Mouse (Mus musculus) lung, embryonic 16.5 days (tissue): ENCODE results near the gene Prl8a9. TPM values are rescaled to one million over a fixed set of nuclear protein-coding genes. Genes with fewer than 3 reads are reported as not detected.

Experiments
- ATAC-seq: fragments of 200-750 bp; cut with Nextera tagmentation; 2 replicates; pipeline ENCODE4 v1.8.0; 2017; ENCODE audit warnings: low read depth, mild to moderate bottlenecking, moderate library complexity
- H3K27ac ChIP-seq: fragments of 300-500 bp; sonication (generic); 2 replicates; pipeline ENCODE4 v1.5.1; 2014; ENCODE audit warnings: mild to moderate bottlenecking, control low read depth, low read length
- H3K27me3 ChIP-seq: fragments of 300-500 bp; sonication (generic); 2 replicates; pipeline ENCODE4 v1.6.1; 2014; ENCODE audit warnings: low read depth, low read length, mixed read lengths; ENCODE audit not compliant: control insufficient read depth, insufficient read depth
- H3K36me3 ChIP-seq: fragments of 300-500 bp; sonication (generic); 2 replicates; pipeline ENCODE4 v1.6.1; 2014; ENCODE audit warnings: low read length; ENCODE audit not compliant: control insufficient read depth, insufficient read depth
- H3K4me1 ChIP-seq: fragments of 300-500 bp; sonication (generic); replicated peaks from 2 replicates; pipeline ENCODE4 v1.6.1; 2014; ENCODE audit warnings: low read length, mixed read lengths; ENCODE audit not compliant: control insufficient read depth, insufficient read depth
- H3K4me2 ChIP-seq: fragments of 300-500 bp; sonication (generic); 2 replicates; pipeline ENCODE4 v1.6.1; 2014; ENCODE audit warnings: low read depth, low read length, control low read depth
- H3K4me3 ChIP-seq: fragments of 300-500 bp; sonication (generic); 2 replicates; pipeline ENCODE4 v1.5.1; 2014; ENCODE audit warnings: mild to moderate bottlenecking, low read length, control low read depth
- H3K9ac ChIP-seq: fragments of 300-500 bp; sonication (generic); 2 replicates; pipeline ENCODE4 v1.6.1; 2014; ENCODE audit warnings: low read length, control low read depth
- H3K9me3 ChIP-seq: fragments of 300-500 bp; sonication (generic); 2 replicates; pipeline ENCODE4 v1.6.1; 2016; ENCODE audit warnings: low read length; ENCODE audit not compliant: control insufficient read depth
- WGBS: fragments of 180-500 bp; shearing (Covaris S2); extraction: QIAGEN DNeasy Blood & Tissue Kit; methylation state at CpG from one replicate; pipeline ENCODE4 v1.1.7; 2014; 5-methylcytosine and 5-hydroxymethylcytosine counted together
- polyA plus RNA-seq: library from polyadenylated mRNA; unstranded; fragments of >200 nt; fragmentation: Nextera tagmentation; extraction: Ambion mirVana; gene quantifications from 2 replicates; pipeline ENCODE4 v1.2.1, GENCODE M21; 2015

Gene Prl8a9
- not detected in 2 replicates for polyA plus RNA-seq

DNA sequence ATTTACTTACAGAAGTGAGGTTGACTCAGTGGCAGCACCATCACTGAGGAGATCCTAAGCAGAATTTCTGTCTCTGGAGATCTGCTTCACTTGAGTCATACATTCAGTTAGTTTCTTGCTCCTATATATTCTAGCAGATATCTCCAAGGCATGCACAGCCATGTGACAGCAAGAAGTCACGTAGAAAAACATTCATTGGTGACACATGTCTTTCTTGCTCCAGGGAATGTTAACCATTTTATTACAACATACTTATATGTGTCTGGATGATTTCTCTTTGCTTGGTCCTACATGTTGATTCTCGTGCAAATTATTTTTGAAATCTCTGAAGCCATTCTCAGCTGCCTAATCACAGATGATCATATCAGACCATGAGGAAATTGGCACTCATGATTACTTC, at the start of gene Prl8a9:
Gene Prl8a9, minus strand, starts transcription at position 101 of the 400 bp plus-strand sequence.
- no peak for ATAC-seq
- Histone ChIP-seq H3K9ac (no peak within 1 kb of the TSS), H3K4me1 (no peaks in the 10 kb centered on the region), H3K36me3 (no peaks in the 10 kb centered on the region), H3K4me3 (no peak within 1 kb of the TSS), H3K27ac (no peak within 1 kb of the TSS), H3K9me3 (no peaks in the 10 kb centered on the region), H3K4me2 (no peak within 1 kb of the TSS), H3K27me3 (no peaks in the 10 kb centered on the region)
- WGBS: 73% methylated on average over 2 of the region's 2 CpGs

DNA sequence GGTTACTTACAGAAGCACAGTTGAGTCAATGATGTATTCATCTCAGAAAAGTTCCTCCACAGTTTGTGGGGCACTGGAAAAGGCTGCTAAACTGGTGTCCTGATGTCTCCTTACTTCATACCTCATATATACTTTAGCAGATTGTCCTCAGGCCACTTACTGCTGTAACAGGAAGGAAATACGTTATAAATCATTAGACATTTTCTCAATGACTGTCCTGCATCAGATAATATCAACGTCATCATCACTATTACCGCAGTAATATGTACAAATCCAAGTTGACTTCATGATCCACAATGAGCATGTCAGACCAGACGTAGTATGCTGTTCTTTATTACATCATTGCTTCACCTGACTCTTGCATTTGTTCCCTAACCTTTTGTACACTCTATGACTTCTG, 46.1 kb upstream of the Prl8a9 start, which contains the start of gene Prl7b1:
Gene Prl7b1, minus strand, starts transcription at position 101 of the 400 bp plus-strand sequence.
- H3K4me3 ChIP-seq: no peak within 1 kb of the TSS
- H3K27ac ChIP-seq: no peak within 1 kb of the TSS
- H3K9me3 ChIP-seq: no peaks in the 10 kb centered on the region
- H3K4me2 ChIP-seq: no peak within 1 kb of the TSS
- H3K36me3 ChIP-seq: no peaks in the 10 kb centered on the region
- H3K27me3 ChIP-seq: no peaks in the 10 kb centered on the region
- H3K9ac ChIP-seq: no peak within 1 kb of the TSS
- ATAC-seq: no peak
- no peaks in the 10 kb centered on the region for H3K4me1 ChIP-seq
- 65% methylated on average over 4 of the region's 4 CpGs for WGBS

DNA sequence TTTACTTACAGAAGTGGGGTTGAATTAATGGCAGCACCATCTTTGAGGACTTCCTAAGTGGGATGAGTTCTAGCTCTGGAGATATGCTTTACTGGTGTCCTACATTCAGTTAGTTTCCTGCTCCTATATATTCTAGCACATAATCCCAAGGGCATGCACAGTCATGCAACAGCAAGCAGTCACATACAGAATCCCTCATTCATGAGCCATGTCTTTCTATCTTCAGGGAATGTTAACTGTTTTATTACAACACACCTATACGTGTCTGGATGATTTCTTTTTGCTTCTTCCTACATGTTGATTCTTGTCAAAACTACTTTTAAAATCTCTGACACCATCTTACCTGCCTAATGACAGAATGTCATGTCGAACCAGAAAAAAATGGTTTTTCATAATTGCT, 17.7 kb upstream of the Prl8a9 start, which contains the start of gene Prl8a1:
Gene Prl8a1, minus strand, starts transcription at position 101 of the 400 bp plus-strand sequence.
- Histone ChIP-seq H3K4me3 (no peak within 1 kb of the TSS), H3K4me2 (no peak within 1 kb of the TSS), H3K27me3 (no peaks in the 10 kb centered on the region), H3K27ac (no peak within 1 kb of the TSS), H3K4me1 (no peaks in the 10 kb centered on the region), H3K9me3 (no peaks in the 10 kb centered on the region), H3K9ac (no peak within 1 kb of the TSS), H3K36me3 (no peaks in the 10 kb centered on the region)
- 71% methylated on average over 2 of the region's 2 CpGs for WGBS
- no peak for ATAC-seq

DNA sequence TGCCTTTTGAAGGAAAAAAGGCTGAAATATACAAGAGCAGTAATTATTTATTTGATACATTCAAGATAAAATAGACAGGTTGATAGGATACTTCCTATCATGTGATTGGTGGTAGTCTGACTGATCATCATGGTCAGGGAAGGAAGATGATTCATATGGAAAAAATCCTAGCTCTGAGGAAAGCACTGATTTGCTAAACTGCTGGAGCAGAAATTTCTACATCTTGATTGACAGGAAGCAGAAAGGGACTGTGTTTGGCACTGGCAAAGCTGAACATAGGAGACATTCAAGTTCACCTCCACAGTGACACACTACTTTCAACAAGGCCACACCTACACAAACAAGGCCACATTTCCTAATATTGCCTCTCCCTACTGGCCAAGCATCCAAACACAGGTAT, 11.1 kb downstream of the Prl8a9 start:
- H3K36me3 ChIP-seq: no peaks in the 10 kb centered on the region

DNA sequence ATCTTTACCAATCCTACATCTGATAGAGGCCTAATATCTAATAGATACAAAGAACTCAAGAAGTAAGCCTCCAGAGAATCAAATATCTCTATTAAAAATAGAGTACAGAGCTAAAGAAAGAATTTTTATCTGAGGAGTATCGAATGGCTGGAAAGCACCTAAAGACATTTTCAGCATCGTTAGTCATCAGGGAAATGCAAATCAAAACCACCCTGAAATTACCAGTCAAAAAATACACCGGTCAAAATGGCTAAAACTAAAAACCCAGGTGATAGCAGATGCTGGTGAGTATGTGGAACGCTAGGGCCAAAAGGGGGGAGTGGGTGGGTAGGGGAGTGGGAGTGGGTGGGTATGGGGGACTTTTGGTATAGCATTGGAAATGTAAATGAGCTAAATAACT, 41.2 kb downstream of the Prl8a9 start:
- Histone ChIP-seq H3K4me3 (no peak overlapping the region), H3K27ac (no peak overlapping the region), H3K9ac (no peak overlapping the region), H3K36me3 (no peaks in the 10 kb centered on the region), H3K4me1 (no peaks in the 10 kb centered on the region), H3K27me3 (no peaks in the 10 kb centered on the region), H3K4me2 (no peak overlapping the region), H3K9me3 (no peaks in the 10 kb centered on the region)
- WGBS: 81% methylated on average over 4 of the region's 4 CpGs
- no peak for ATAC-seq

More for the DNA sequence above, 11.1 kb downstream of the Prl8a9 start:
- H3K27ac ChIP-seq: no peak overlapping the region
- H3K9me3 ChIP-seq: no peaks in the 10 kb centered on the region
- no peak overlapping the region for H3K4me3 ChIP-seq
- H3K4me2 ChIP-seq: no peak overlapping the region
- ATAC-seq: no peak
- no peak overlapping the region for H3K9ac ChIP-seq
- H3K27me3 ChIP-seq: no peaks in the 10 kb centered on the region
- no peaks in the 10 kb centered on the region for H3K4me1 ChIP-seq

DNA sequence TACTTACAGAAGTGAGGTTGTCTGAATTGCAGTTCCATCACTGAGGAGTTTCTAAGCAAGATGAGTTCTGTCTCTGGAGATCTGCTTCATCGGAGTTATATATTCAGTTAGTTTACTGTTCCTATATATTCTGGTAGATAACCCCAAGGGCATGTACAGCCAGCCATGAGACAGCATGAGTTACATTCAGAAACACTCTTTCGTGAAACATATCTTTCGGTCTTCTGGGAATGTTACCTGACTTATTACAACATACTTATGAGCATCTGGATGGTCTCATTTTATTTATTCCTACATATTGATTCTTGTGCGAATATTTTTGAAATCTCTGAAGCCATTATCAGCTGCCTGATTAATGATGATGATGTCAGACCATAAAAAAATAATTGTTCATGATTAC, 51.3 kb downstream of the Prl8a9 start, which contains the start of gene Prl8a8:
Gene Prl8a8, minus strand, starts transcription at position 101 of the 400 bp plus-strand sequence.
- no peaks in the 10 kb centered on the region for H3K9me3 ChIP-seq
- no peak for ATAC-seq
- no peak within 1 kb of the TSS for H3K4me2 ChIP-seq
- no peaks in the 10 kb centered on the region for H3K36me3 ChIP-seq
- WGBS: 83% methylated on average over 4 of the region's 4 CpGs
- H3K27me3 ChIP-seq: no peaks in the 10 kb centered on the region
- no peak within 1 kb of the TSS for H3K9ac ChIP-seq
- H3K27ac ChIP-seq: no peak within 1 kb of the TSS
- no peak within 1 kb of the TSS for H3K4me3 ChIP-seq
- H3K4me1 ChIP-seq: no peaks in the 10 kb centered on the region

Other genes starting within 250 kb of the Prl8a9 start
- gene Prl8a2, start 218.9 kb downstream of the Prl8a9 start, polyA plus RNA-seq: not detected in 2 replicates
- not detected in 2 replicates for gene Prl2b1, start 173.8 kb downstream of the Prl8a9 start, polyA plus RNA-seq
- gene Prl8a6, start 125.9 kb downstream of the Prl8a9 start, polyA plus RNA-seq: not detected in 2 replicates
- gene Prl8a8, start 51.4 kb downstream of the Prl8a9 start, polyA plus RNA-seq: not detected in 2 replicates
- gene Prl8a1, start 17.6 kb upstream of the Prl8a9 start, polyA plus RNA-seq: not detected in 2 replicates
- not detected in 2 replicates for gene Prl7b1, start 46.0 kb upstream of the Prl8a9 start, polyA plus RNA-seq
- gene Prl7a1, start 77.9 kb upstream of the Prl8a9 start, polyA plus RNA-seq: not detected in 2 replicates
- not detected in 2 replicates for gene Prl7a2, start 103.4 kb upstream of the Prl8a9 start, polyA plus RNA-seq
- not detected in 2 replicates for gene Prl7d1, start 152.1 kb upstream of the Prl8a9 start, polyA plus RNA-seq
- gene Prl7c1, start 216.2 kb upstream of the Prl8a9 start, polyA plus RNA-seq: not detected in 2 replicates
- gene Prl2a1, start 237.0 kb upstream of the Prl8a9 start, polyA plus RNA-seq: not detected in 2 replicates